Mouse (Mus musculus): ENCODE data around the gene Gm2832. TPM values are rescaled to one million over a fixed set of nuclear protein-coding genes. Genes with fewer than 3 reads are reported as not detected.
"Not testable (repeated sequence)": the region's sequence is repeated elsewhere in the genome, so short reads cannot be mapped to it uniquely, and the experiment has no call there.

Gm2832 gene
- 0.08 TPM in 1 of 2 replicates, not detected in the other for polyA plus RNA-seq (2015; fragmentation: Nextera tagmentation; extraction: Ambion mirVana)

- not testable (repeated sequence) for H3K9me3 ChIP-seq; H3K4me3 ChIP-seq (replicated peaks); H3K27ac ChIP-seq; H3K36me3 ChIP-seq; H3K27me3 ChIP-seq (replicated peaks); H3K9ac ChIP-seq; ATAC-seq; H3K4me2 ChIP-seq (replicated peaks); H3K4me1 ChIP-seq (replicated peaks)
- 89% methylated on average over 2 of the region's 3 CpGs for WGBS
Measured at GRCm38 (mm10) chr14:41278505-41278904, at the start of gene Gm2832. Gene Gm2832 (plus strand): TSS chr14:41278805.

GRCm38 (mm10) chr14:41263296-41263695 lies 15.3 kb upstream of the Gm2832 start:
- H3K4me3 ChIP-seq (replicated peaks); H3K27ac ChIP-seq; H3K9ac ChIP-seq; H3K36me3 ChIP-seq; H3K9me3 ChIP-seq; H3K4me2 ChIP-seq (replicated peaks); ATAC-seq; H3K4me1 ChIP-seq (replicated peaks); H3K27me3 ChIP-seq (replicated peaks): not testable (repeated sequence)
- WGBS, result 35% methylated on average over 4 of the region's 4 CpGs

GRCm38 (mm10) chr14:41263853-41264755 lies 14.5 kb upstream of the Gm2832 start:
- not testable (repeated sequence) for H3K4me1 ChIP-seq (replicated peaks); H3K27me3 ChIP-seq (replicated peaks); H3K27ac ChIP-seq; H3K36me3 ChIP-seq; H3K9me3 ChIP-seq; H3K9ac ChIP-seq
- ATAC-seq, result peak; percentile 73
- Histone ChIP-seq H3K4me2 (replicated peaks) (peak overlapping the region; percentile 56), H3K4me3 (replicated peaks) (peak overlapping the region; percentile 24; the same call in 1 of the 2 replicates)
- 5% methylated on average over 24 of the region's 29 CpGs for WGBS

GRCm38 (mm10) chr14:41264756-41265566 lies 13.6 kb upstream of the Gm2832 start:
- Histone ChIP-seq H3K4me3 (replicated peaks) (peak overlapping the region; percentile 24; the same call in 1 of the 2 replicates), H3K4me2 (replicated peaks) (peak overlapping the region; percentile 59)
- H3K9me3 ChIP-seq; H3K27ac ChIP-seq; H3K36me3 ChIP-seq; H3K27me3 ChIP-seq (replicated peaks); H3K4me1 ChIP-seq (replicated peaks); H3K9ac ChIP-seq: not testable (repeated sequence)
- peak; percentile 83 for ATAC-seq
- WGBS, result under 1% methylated on average over 25 of the region's 36 CpGs

- not testable (repeated sequence) for H3K27me3 ChIP-seq (replicated peaks); H3K4me3 ChIP-seq (replicated peaks); H3K9me3 ChIP-seq; H3K4me2 ChIP-seq (replicated peaks); H3K27ac ChIP-seq; ATAC-seq; H3K36me3 ChIP-seq; H3K9ac ChIP-seq; H3K4me1 ChIP-seq (replicated peaks)
- WGBS, result 30% methylated on average over 1 of the region's 1 CpGs
Measured at GRCm38 (mm10) chr14:41285965-41286364, 7.4 kb downstream of the Gm2832 start.

Other genes with a start within 250 kb of the Gm2832 start
- gene Dydc2, start 209.6 kb upstream of the Gm2832 start, polyA plus RNA-seq (2015; fragmentation: Nextera tagmentation; extraction: Ambion mirVana), result 0.42 TPM in 1 of 2 replicates, not detected in the other
- gene Dydc1, start 205.9 kb upstream of the Gm2832 start, polyA plus RNA-seq (2015; fragmentation: Nextera tagmentation; extraction: Ambion mirVana), result not detected in 2 replicates
- gene Mat1a, start 173.8 kb upstream of the Gm2832 start, polyA plus RNA-seq (2015; fragmentation: Nextera tagmentation; extraction: Ambion mirVana), result 3.5 and 6.7 TPM in 2 replicates
- gene Sftpa1, start 147.0 kb upstream of the Gm2832 start, polyA plus RNA-seq (2015; fragmentation: Nextera tagmentation; extraction: Ambion mirVana), result 0.06 TPM in 1 of 2 replicates, not detected in the other
- gene Mbl1, start 127.3 kb upstream of the Gm2832 start, polyA plus RNA-seq (2015; fragmentation: Nextera tagmentation; extraction: Ambion mirVana), result 0.36 and 0.54 TPM in 2 replicates
- gene Sftpd, start 93.7 kb upstream of the Gm2832 start, polyA plus RNA-seq (2015; fragmentation: Nextera tagmentation; extraction: Ambion mirVana), result not detected in 2 replicates
- gene Gm5798, start 69.8 kb downstream of the Gm2832 start, polyA plus RNA-seq (2015; fragmentation: Nextera tagmentation; extraction: Ambion mirVana), result not detected in 2 replicates
- gene Gm7945, start 107.6 kb downstream of the Gm2832 start, polyA plus RNA-seq (2015; fragmentation: Nextera tagmentation; extraction: Ambion mirVana), result not detected in 2 replicates
- not detected in 2 replicates for gene Gm6482, start 129.5 kb downstream of the Gm2832 start, polyA plus RNA-seq (2015; fragmentation: Nextera tagmentation; extraction: Ambion mirVana)
- not detected in 2 replicates for gene Gm7954, start 174.7 kb downstream of the Gm2832 start, polyA plus RNA-seq (2015; fragmentation: Nextera tagmentation; extraction: Ambion mirVana)
- gene Gm3486, start 210.7 kb downstream of the Gm2832 start, polyA plus RNA-seq (2015; fragmentation: Nextera tagmentation; extraction: Ambion mirVana), result not detected in 2 replicates

Data from intestine, embryonic 15.5 days (tissue).